Mouse (Mus musculus) kidney, adult 2 months (tissue): ENCODE measurements around the gene Trim58. TPM values are rescaled to one million over a fixed set of nuclear protein-coding genes. Genes with fewer than 3 reads are reported as not detected.

Source experiments
- DNase-seq: peaks from one replicate; pipeline ENCODE4 v3.0.0; 2021
- H3K27ac ChIP-seq: fragments of 200-500 bp; 2 replicates; pipeline ENCODE4 v1.5.1; 2012; ENCODE audit warnings: low read depth, low read length, control low read depth, inconsistent platforms; ENCODE audit not compliant: insufficient read depth
- H3K27me3 ChIP-seq: fragments of 200-500 bp; replicated peaks from 2 replicates; pipeline ENCODE4 v1.6.1; 2012; ENCODE audit warnings: mild to moderate bottlenecking, moderate library complexity, low read length, inconsistent platforms; ENCODE audit not compliant: control insufficient read depth, insufficient read depth
- H3K36me3 ChIP-seq: fragments of 200-500 bp; 2 replicates; pipeline ENCODE4 v1.6.1; 2012; ENCODE audit warnings: mild to moderate bottlenecking, moderate library complexity, low read length, inconsistent platforms; ENCODE audit not compliant: control insufficient read depth, insufficient read depth
- H3K4me1 ChIP-seq: fragments of 200-500 bp; 2 replicates; pipeline ENCODE4 v1.6.1; 2011; ENCODE audit warnings: low read length; ENCODE audit not compliant: control insufficient read depth, insufficient read depth
- H3K4me3 ChIP-seq: fragments of 200-500 bp; 2 replicates; pipeline ENCODE4 v1.5.1; 2011; ENCODE audit warnings: mild to moderate bottlenecking, low read depth, low read length, control low read depth; ENCODE audit not compliant: insufficient read depth
- CTCF ChIP-seq: fragments of 200-500 bp; conservative IDR thresholded peaks from 2 replicates; pipeline ENCODE4 v1.5.1; 2011; ENCODE audit warnings: low read depth, mild to moderate bottlenecking, control low read depth, low read length, moderate library complexity, mixed read lengths; ENCODE audit not compliant: insufficient read depth, insufficient read length
- POLR2A ChIP-seq: fragments of 200-500 bp; IDR thresholded peaks from one replicate; pipeline ENCODE4 v1.6.1; 2011; ENCODE audit warnings: low read depth, low read length, control low read depth
- WGBS: fragments of 180-500 bp; shearing (Covaris S2); methylation state at CpG from one replicate; pipeline ENCODE4 v1.1.7; 2018; 5-methylcytosine and 5-hydroxymethylcytosine counted together
- polyA plus RNA-seq: library from polyadenylated mRNA; depleted of rRNA; stranded (reverse); fragments of >200 nt; gene quantifications from 2 replicates; pipeline ENCODE4 v1.2.3, GENCODE M21; 2012; rRNA removed

Trim58 gene
- not detected in 2 replicates for polyA plus RNA-seq

- Histone ChIP-seq H3K27ac (no peak within 1 kb of the TSS), H3K4me3 (no peak within 1 kb of the TSS), H3K36me3 (no peaks in the 10 kb centered on the region), H3K4me1 (no peaks in the 10 kb centered on the region), H3K27me3 (no peaks in the 10 kb centered on the region)
- no peak for DNase-seq
- TF ChIP-seq CTCF (no peak), POLR2A (no peak)
- WGBS = 4% methylated on average over 34 of the region's 34 CpGs
Measured at GRCm38 (mm10) chr11:58640272-58640867, at the start of gene Trim58. TSS of gene Trim58 (plus strand) at chr11:58640465.

GRCm38 (mm10) chr11:58594814-58595213 is 45.5 kb upstream of the Trim58 start, which contains the start of gene Olfr324:
TSS of gene Olfr324 (plus strand) at chr11:58595114.
- no peak for TF ChIP-seq POLR2A
- TF ChIP-seq CTCF = no peak
- 72% methylated on average over 6 of the region's 6 CpGs for WGBS
- no peak within 1 kb of the TSS for H3K27ac ChIP-seq

GRCm38 (mm10) chr11:58597837-58598236 is 42.4 kb upstream of the Trim58 start:
- no peaks in the 10 kb centered on the region for H3K27me3 ChIP-seq
- 89% methylated on average over 13 of the region's 13 CpGs for WGBS
- no peaks in the 10 kb centered on the region for H3K4me1 ChIP-seq
- no peak for DNase-seq
- no peak overlapping the region for H3K27ac ChIP-seq
- TF ChIP-seq CTCF = no peak
- no peak for TF ChIP-seq POLR2A
- H3K36me3 ChIP-seq = no peaks in the 10 kb centered on the region
- no peak overlapping the region for H3K4me3 ChIP-seq

More at GRCm38 (mm10) chr11:58594814-58595213, 45.5 kb upstream of the Trim58 start, which contains the start of gene Olfr324:
- H3K36me3 ChIP-seq = no peaks in the 10 kb centered on the region
- H3K4me1 ChIP-seq = no peaks in the 10 kb centered on the region
- no peak for DNase-seq
- no peaks in the 10 kb centered on the region for H3K27me3 ChIP-seq
- H3K4me3 ChIP-seq = no peak within 1 kb of the TSS

- TF ChIP-seq POLR2A (no peak), CTCF (no peak)
- Histone ChIP-seq H3K27me3 (no peaks in the 10 kb centered on the region), H3K36me3 (no peaks in the 10 kb centered on the region), H3K4me1 (no peaks in the 10 kb centered on the region), H3K27ac (no peak overlapping the region), H3K4me3 (no peak overlapping the region)
- DNase-seq = no peak
Measured at GRCm38 (mm10) chr11:58602062-58602461, 38.2 kb upstream of the Trim58 start.

- TF ChIP-seq CTCF = no peak
- no peak for TF ChIP-seq POLR2A
- no peak overlapping the region for H3K4me3 ChIP-seq
- no peaks in the 10 kb centered on the region for H3K36me3 ChIP-seq
- no peak overlapping the region for H3K27ac ChIP-seq
- WGBS = 80% methylated on average over 6 of the region's 6 CpGs
- DNase-seq = no peak
- no peaks in the 10 kb centered on the region for H3K4me1 ChIP-seq
- H3K27me3 ChIP-seq = no peaks in the 10 kb centered on the region
Measured at GRCm38 (mm10) chr11:58602800-58603560, 37.3 kb upstream of the Trim58 start.

- TF ChIP-seq CTCF (no peak), POLR2A (no peak)
- no peak for DNase-seq
- no peaks in the 10 kb centered on the region for H3K36me3 ChIP-seq
- no peaks in the 10 kb centered on the region for H3K27me3 ChIP-seq
- no peak overlapping the region for H3K4me3 ChIP-seq
- no peak overlapping the region for H3K27ac ChIP-seq
- H3K4me1 ChIP-seq = no peaks in the 10 kb centered on the region
- 37% methylated on average over 2 of the region's 2 CpGs for WGBS
Measured at GRCm38 (mm10) chr11:58604688-58605087, 35.6 kb upstream of the Trim58 start.

GRCm38 (mm10) chr11:58605228-58605627 is 35.0 kb upstream of the Trim58 start:
- H3K4me3 ChIP-seq = no peak overlapping the region
- H3K36me3 ChIP-seq = no peaks in the 10 kb centered on the region
- DNase-seq = no peak
- H3K27me3 ChIP-seq = no peaks in the 10 kb centered on the region
- 84% methylated on average over 3 of the region's 3 CpGs for WGBS
- no peak overlapping the region for H3K27ac ChIP-seq
- no peak for TF ChIP-seq POLR2A
- no peak for TF ChIP-seq CTCF
- H3K4me1 ChIP-seq = no peaks in the 10 kb centered on the region
